Mouse (Mus musculus): ENCODE data around the gene Cxadr. TPM values are rescaled to one million over a fixed set of nuclear protein-coding genes. Genes with fewer than 3 reads are reported as not detected.

Cxadr gene
- polyA plus RNA-seq, 2 experiments, result 7.7 to 11.7 TPM

DNA sequence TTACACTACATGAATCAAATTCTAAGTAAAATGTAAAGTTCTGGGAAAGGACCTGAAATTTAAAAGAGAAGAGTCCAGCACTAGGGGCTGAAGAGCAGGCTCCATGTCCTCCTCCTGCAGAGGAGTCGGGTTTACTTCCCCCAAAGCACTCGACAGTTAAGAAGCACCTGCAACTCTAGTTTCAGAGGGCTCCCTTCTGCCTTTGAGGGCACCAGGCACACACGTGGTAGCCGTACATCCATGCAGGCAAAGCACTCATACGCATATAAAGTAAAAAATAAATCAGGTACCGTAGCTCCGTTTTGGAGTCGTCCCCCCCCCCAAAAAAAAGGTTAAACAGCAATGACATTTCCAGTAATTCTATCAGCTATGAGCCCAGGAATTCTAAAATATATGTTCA, 72.5 kb downstream of the Cxadr start:
- H3K9me3 ChIP-seq (ENCODE audit: control insufficient read depth, low read length), result no peaks in the 10 kb centered on the region
- H3K36me3 ChIP-seq (replicated peaks; ENCODE audit: control insufficient read depth, insufficient read depth, low read depth), result peaks cover 8% of the 10 kb centered on the region
- no peak for ATAC-seq (ENCODE audit: insufficient read depth)
- H3K4me3 ChIP-seq (ENCODE audit: insufficient read depth in 1 of 2, low read depth in 2 of 2, low read length in 2 of 2), result no peak overlapping the region
- H3K27me3 ChIP-seq (ENCODE audit: control insufficient read depth, insufficient read depth, low read length), result no peaks in the 10 kb centered on the region
- H3K4me2 ChIP-seq (ENCODE audit: low read depth), result no peak overlapping the region
- H3K9ac ChIP-seq (replicated peaks), result no peak overlapping the region
- DNase-seq (ENCODE audit: low read depth in 3 of 3, low spot score in 3 of 3), result no peak
- WGBS (ENCODE audit: insufficient replicate concordance), result 72% methylated on average over 8 of the region's 8 CpGs
- peaks cover 3 to 15% of the 10 kb centered on the region in 2 experiments; a peak in 3 of 4 replicates for H3K4me1 ChIP-seq (replicated peaks; ENCODE audit: control insufficient read depth in 2 of 2, insufficient read depth in 2 of 2, low read length in 1 of 2)
- TF ChIP-seq CTCF (IDR thresholded peaks at IDR 0.05; ENCODE audit: low read depth) (no peak), EP300 (IDR thresholded peaks at IDR 0.05; ENCODE audit: low read depth) (no peak)
- no peak overlapping the region for H3K27ac ChIP-seq

GRCm38 (mm10) chr16:78375222-78375621, 73.9 kb downstream of the Cxadr start:
- H3K9ac ChIP-seq (replicated peaks), result peak overlapping the region; percentile 95

DNA sequence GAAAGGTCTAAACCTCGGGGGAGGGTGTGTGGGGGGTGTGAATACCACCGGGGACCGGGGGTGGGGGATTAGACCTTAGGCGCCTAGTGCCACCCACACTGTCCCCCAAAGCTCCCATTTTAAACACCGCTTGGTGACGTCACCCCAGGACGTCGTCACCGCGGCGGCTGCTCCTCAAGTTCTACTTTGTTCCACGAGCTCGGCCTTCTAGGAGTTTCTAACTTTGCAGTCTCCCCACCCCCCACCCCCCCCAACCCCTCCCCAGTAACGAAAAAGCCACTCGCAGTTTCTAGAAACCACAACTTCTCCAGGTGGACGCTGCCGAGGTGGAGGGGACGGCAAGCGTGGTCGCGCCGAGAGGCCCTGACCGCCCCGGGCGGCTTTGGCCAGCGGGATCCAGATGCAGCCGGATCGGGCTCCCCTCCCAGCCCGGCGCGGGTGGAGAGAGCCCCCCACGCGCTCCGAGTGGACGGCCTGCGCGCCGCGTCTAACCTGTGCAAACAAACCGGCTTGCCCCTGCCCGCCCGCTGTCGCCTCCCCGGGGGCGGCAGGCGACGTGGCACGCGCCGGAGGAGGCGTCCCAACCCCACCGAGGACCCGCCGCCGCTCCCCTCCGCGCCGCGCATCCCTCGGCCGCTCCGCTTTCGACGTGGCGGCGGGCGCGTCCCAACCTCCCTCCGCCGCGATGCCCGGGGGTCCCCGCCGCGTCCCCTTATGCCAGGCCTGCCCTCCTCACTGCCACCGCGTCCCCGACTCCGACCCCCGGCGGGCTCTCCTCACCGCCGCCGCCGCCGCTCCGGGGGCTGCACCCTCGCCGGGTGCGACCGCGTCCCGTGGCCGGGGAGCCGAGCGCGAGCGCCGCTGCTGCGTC, 74.8 kb downstream of the Cxadr start:
- DNase-seq (ENCODE audit: low read depth in 3 of 3, low spot score in 3 of 3) (peak; percentile 39 to 56 (median 49)), ATAC-seq (ENCODE audit: insufficient read depth) (peak; percentile 56)
- WGBS (ENCODE audit: insufficient replicate concordance), result under 1% methylated on average over 78 of the region's 100 CpGs
- Histone ChIP-seq H3K27me3 (ENCODE audit: control insufficient read depth, insufficient read depth, low read length) (no peaks in the 10 kb centered on the region), H3K4me3 (ENCODE audit: insufficient read depth in 1 of 2, low read depth in 2 of 2, low read length in 2 of 2) (peak overlapping the region; percentile 93 to 95), H3K36me3 (replicated peaks; ENCODE audit: control insufficient read depth, insufficient read depth, low read depth) (no peaks in the 10 kb centered on the region), H3K27ac (peak overlapping the region; percentile 25; the same call in 1 of the 2 replicates), H3K4me1 (replicated peaks; ENCODE audit: control insufficient read depth in 2 of 2, insufficient read depth in 2 of 2, low read length in 1 of 2) (peaks cover 3 to 15% of the 10 kb centered on the region in 2 experiments; a peak in 3 of 4 replicates), H3K4me2 (ENCODE audit: low read depth) (peak overlapping the region; percentile 94), H3K9ac (replicated peaks) (peak overlapping the region; percentile 95), H3K9me3 (ENCODE audit: control insufficient read depth, low read length) (no peaks in the 10 kb centered on the region)
- TF ChIP-seq CTCF (IDR thresholded peaks at IDR 0.05; ENCODE audit: low read depth) (no peak), EP300 (IDR thresholded peaks at IDR 0.05; ENCODE audit: low read depth) (no peak)

More at GRCm38 (mm10) chr16:78375222-78375621, 73.9 kb downstream of the Cxadr start:
- DNase-seq (ENCODE audit: low read depth in 3 of 3, low spot score in 3 of 3), result no peak
- peak overlapping the region; percentile 94 for H3K4me2 ChIP-seq (ENCODE audit: low read depth)
- H3K27ac ChIP-seq, result no peak overlapping the region
- WGBS (ENCODE audit: insufficient replicate concordance), result 54% methylated on average over 10 of the region's 10 CpGs
- peaks cover 3 to 15% of the 10 kb centered on the region in 2 experiments; a peak in 3 of 4 replicates for H3K4me1 ChIP-seq (replicated peaks; ENCODE audit: control insufficient read depth in 2 of 2, insufficient read depth in 2 of 2, low read length in 1 of 2)
- no peak for TF ChIP-seq CTCF (IDR thresholded peaks at IDR 0.05; ENCODE audit: low read depth)
- no peak for TF ChIP-seq EP300 (IDR thresholded peaks at IDR 0.05; ENCODE audit: low read depth)
- peak overlapping the region; percentile 56 to 95 for H3K4me3 ChIP-seq (ENCODE audit: insufficient read depth in 1 of 2, low read depth in 2 of 2, low read length in 2 of 2)
- H3K9me3 ChIP-seq (ENCODE audit: control insufficient read depth, low read length), result no peaks in the 10 kb centered on the region
- H3K36me3 ChIP-seq (replicated peaks; ENCODE audit: control insufficient read depth, insufficient read depth, low read depth), result no peaks in the 10 kb centered on the region; the same call in 1 of the 2 replicates
- ATAC-seq (ENCODE audit: insufficient read depth), result no peak
- no peaks in the 10 kb centered on the region for H3K27me3 ChIP-seq (ENCODE audit: control insufficient read depth, insufficient read depth, low read length)

- peak; percentile 94 for ATAC-seq (ENCODE audit: insufficient read depth)
Observed at GRCm38 (mm10) chr16:78376745-78377570, 75.7 kb downstream of the Cxadr start, which contains the start of gene Btg3. Gene Btg3 (minus strand): TSS chr16:78377192.

More at GRCm38 (mm10) chr16:78376745-78377570, 75.7 kb downstream of the Cxadr start, which contains the start of gene Btg3:
- Histone ChIP-seq H3K9ac (replicated peaks) (peak within 1 kb of the TSS; percentile 95), H3K4me3 (ENCODE audit: insufficient read depth in 1 of 2, low read depth in 2 of 2, low read length in 2 of 2) (peak within 1 kb of the TSS; percentile 93 to 95), H3K4me1 (replicated peaks; ENCODE audit: control insufficient read depth in 2 of 2, insufficient read depth in 2 of 2, low read length in 1 of 2) (peaks cover 3 to 14% of the 10 kb centered on the region in 2 experiments; a peak in 3 of 4 replicates), H3K4me2 (ENCODE audit: low read depth) (peak within 1 kb of the TSS; percentile 94), H3K9me3 (ENCODE audit: control insufficient read depth, low read length) (no peaks in the 10 kb centered on the region), H3K27ac (peak within 1 kb of the TSS; percentile 25; the same call in 1 of the 2 replicates), H3K27me3 (ENCODE audit: control insufficient read depth, insufficient read depth, low read length) (no peaks in the 10 kb centered on the region), H3K36me3 (replicated peaks; ENCODE audit: control insufficient read depth, insufficient read depth, low read depth) (no peaks in the 10 kb centered on the region)
- 4% methylated on average over 35 of the region's 57 CpGs for WGBS (ENCODE audit: insufficient replicate concordance)
- TF ChIP-seq EP300 (IDR thresholded peaks at IDR 0.05; ENCODE audit: low read depth), result no peak
- no peak for TF ChIP-seq CTCF (IDR thresholded peaks at IDR 0.05; ENCODE audit: low read depth)
- peak; percentile 78 to 80 (median 79) for DNase-seq (ENCODE audit: low read depth in 3 of 3, low spot score in 3 of 3)
